Mouse (Mus musculus): ENCODE measurements around the gene Fdxr. TPM values are rescaled to one million over a fixed set of nuclear protein-coding genes. Genes with fewer than 3 reads are reported as not detected.
A peak's percentile ranks its signal among the peaks of the same experiment; 100 is the strongest.

Gene Fdxr
- polyA plus RNA-seq, 1 experiment from 2014 or later, result 10.5 TPM

DNA sequence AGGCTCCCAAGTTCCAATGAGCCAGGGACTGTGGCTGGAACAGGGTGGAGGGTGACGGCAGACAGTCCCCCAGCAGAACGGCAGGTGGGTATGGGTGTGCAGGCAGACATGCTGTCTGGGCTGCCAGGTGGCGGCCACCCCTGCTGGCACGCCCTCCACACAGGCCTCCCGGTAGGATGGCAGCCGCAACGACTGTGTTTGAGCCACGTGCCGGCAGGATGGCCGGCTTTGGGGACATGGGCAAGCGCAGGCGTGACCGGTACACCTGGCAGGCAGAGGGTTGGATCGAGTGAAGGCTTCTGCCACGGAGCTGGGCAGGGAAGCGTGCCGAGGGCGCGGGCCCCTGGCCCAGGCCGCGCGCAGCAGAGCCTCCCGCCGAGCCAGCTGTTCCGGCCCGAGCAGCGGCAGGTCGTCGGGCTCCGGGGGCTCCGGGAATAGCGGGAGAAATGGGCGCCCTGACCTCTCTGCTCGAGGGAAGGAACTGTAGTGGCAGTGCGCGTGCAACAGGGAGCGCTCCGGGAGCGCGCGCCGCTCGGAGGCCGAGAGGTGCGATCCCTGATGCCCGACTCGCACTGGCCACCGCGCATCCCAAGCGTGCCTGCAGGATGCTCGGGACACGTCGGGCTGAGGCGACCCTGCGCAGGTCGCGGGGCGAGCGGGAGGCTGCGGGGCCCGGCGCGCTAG lies 27.0 kb downstream of the Fdxr start:
- Histone ChIP-seq H3K27me3 (peaks cover 91% of the 10 kb centered on the region), H3K36me3 (no peaks in the 10 kb centered on the region; the same call in 1 of the 2 replicates), H3K27ac (no peak overlapping the region), H3K4me3 (peak overlapping the region; percentile 42), H3K4me2 (peak overlapping the region; percentile 70), H3K9ac (peak overlapping the region; percentile 31; the same call in 1 of the 2 replicates), H3K4me1 (replicated peaks) (peaks cover 25% of the 10 kb centered on the region), H3K9me3 (replicated peaks) (no peaks in the 10 kb centered on the region)
- 3% methylated on average over 63 of the region's 63 CpGs for WGBS
- no peak for ATAC-seq (replicated peaks; ENCODE audit: insufficient number of reproducible peaks, insufficient read depth, low FRiP score, low read depth)

DNA sequence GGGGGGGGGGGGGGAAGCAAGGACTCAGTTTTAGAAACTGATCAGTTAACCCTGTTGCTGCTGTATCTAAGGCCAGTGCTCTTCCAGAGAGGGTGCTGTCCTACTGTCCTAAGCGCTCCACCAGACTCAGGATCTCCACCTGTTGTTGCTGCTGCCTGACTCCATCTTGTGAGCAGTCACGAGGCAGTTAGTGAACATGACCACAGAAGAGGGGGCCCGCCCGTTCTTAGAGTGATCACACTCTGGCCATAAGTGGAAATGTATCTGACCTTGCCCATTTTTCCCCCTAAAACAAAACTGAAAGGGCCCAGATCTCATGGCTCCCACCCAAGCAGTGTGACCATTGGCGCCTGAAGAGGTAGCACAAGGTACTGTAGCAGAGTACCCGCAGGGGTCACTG lies 28.9 kb downstream of the Fdxr start:
- peaks cover 27% of the 10 kb centered on the region for H3K4me1 ChIP-seq (replicated peaks)

DNA sequence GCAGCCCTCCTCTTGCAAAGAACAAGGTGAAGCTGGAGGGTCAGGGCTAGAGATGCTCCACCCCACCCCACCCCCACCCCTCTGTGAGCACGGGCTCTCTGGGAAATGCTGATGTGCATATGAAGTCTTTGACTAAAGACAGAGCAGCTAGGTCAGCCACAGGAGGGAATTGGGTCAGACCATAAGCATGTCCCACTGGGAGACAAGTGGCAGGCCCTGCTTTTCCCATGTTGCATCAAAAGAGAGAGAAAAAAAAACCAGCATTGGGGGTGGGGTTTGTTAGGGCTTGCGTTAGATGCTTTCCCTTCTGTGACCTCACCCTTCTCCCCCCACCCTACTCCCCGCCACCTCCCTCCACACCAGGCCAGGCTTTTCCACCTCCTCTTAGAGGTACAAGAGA lies 29.6 kb downstream of the Fdxr start:
- H3K27ac ChIP-seq, result no peak overlapping the region
- no peak for ATAC-seq (replicated peaks; ENCODE audit: insufficient number of reproducible peaks, insufficient read depth, low FRiP score, low read depth)
- peaks cover 8% of the 10 kb centered on the region; the same call in 1 of the 2 replicates for H3K36me3 ChIP-seq
- WGBS, result 14% methylated on average over 3 of the region's 3 CpGs
- H3K4me3 ChIP-seq, result no peak overlapping the region
- H3K4me2 ChIP-seq, result no peak overlapping the region
- peaks cover 68% of the 10 kb centered on the region for H3K27me3 ChIP-seq
- no peaks in the 10 kb centered on the region for H3K9me3 ChIP-seq (replicated peaks)
- peaks cover 27% of the 10 kb centered on the region for H3K4me1 ChIP-seq (replicated peaks)
- H3K9ac ChIP-seq, result no peak overlapping the region

More for the DNA sequence above, 28.9 kb downstream of the Fdxr start:
- no peak overlapping the region for H3K27ac ChIP-seq
- no peak overlapping the region for H3K4me3 ChIP-seq
- peaks cover 8% of the 10 kb centered on the region; the same call in 1 of the 2 replicates for H3K36me3 ChIP-seq
- no peak overlapping the region for H3K4me2 ChIP-seq
- WGBS, result 72% methylated on average over 6 of the region's 6 CpGs
- no peaks in the 10 kb centered on the region for H3K9me3 ChIP-seq (replicated peaks)
- no peak overlapping the region for H3K9ac ChIP-seq
- H3K27me3 ChIP-seq, result peaks cover 75% of the 10 kb centered on the region
- ATAC-seq (replicated peaks; ENCODE audit: insufficient number of reproducible peaks, insufficient read depth, low FRiP score, low read depth), result no peak

DNA sequence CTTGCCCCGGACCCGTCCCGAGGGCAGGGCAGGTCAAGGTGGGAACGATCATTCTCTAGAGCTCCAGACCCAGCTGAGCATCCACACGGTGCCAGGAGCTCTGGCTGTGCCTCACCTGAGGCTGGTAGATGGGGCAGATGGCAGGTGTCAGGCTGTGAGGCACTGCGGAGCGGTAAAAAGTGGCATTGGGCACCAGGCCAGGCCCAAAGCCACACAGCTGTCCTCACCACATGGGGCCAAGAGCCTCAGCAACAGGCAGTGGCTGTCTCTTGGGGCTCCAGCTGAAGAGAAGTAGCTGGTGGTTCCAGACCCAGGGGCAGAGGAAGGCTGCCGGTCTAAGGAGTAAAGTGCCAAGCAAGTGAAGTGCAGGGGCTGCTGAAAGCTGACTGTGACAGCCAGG lies 30.5 kb downstream of the Fdxr start:
- H3K4me2 ChIP-seq, result no peak overlapping the region
- H3K27ac ChIP-seq, result no peak overlapping the region
- H3K9me3 ChIP-seq (replicated peaks), result no peaks in the 10 kb centered on the region
- 72% methylated on average over 8 of the region's 8 CpGs for WGBS
- no peak for ATAC-seq (replicated peaks; ENCODE audit: insufficient number of reproducible peaks, insufficient read depth, low FRiP score, low read depth)
- H3K36me3 ChIP-seq, result peaks cover 8% of the 10 kb centered on the region; the same call in 1 of the 2 replicates
- no peak overlapping the region for H3K4me3 ChIP-seq
- H3K27me3 ChIP-seq, result peaks cover 60% of the 10 kb centered on the region
- peaks cover 27% of the 10 kb centered on the region for H3K4me1 ChIP-seq (replicated peaks)
- no peak overlapping the region for H3K9ac ChIP-seq

DNA sequence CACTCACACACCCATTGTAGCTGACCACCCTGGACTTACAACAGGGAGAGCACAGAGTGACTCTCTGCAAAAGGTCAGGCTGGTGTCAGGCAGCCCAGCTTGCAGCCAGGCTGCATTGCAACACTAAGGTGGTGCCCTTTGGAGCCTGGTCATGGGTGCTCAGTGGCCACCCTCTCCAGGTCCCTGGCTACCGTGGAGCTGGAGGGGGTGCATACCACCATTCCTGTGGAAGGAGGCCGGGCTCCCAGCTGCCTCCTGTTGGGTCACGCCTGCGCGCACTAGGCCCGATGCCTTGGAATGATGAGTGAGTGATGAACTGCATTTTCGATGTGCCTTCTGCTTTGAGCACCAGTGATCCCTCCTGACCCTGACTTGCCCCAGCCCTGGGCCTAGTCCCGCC lies 32.0 kb downstream of the Fdxr start:
- H3K4me2 ChIP-seq, result no peak overlapping the region
- no peak overlapping the region for H3K4me3 ChIP-seq
- ATAC-seq (replicated peaks; ENCODE audit: insufficient number of reproducible peaks, insufficient read depth, low FRiP score, low read depth), result 0 out of 2 replicates have a peak, but pooled peaks have one; percentile 11
- peaks cover 8% of the 10 kb centered on the region; the same call in 1 of the 2 replicates for H3K36me3 ChIP-seq
- H3K27ac ChIP-seq, result no peak overlapping the region
- 84% methylated on average over 8 of the region's 8 CpGs for WGBS
- no peak overlapping the region for H3K9ac ChIP-seq
- no peaks in the 10 kb centered on the region for H3K9me3 ChIP-seq (replicated peaks)
- H3K4me1 ChIP-seq (replicated peaks), result peaks cover 20% of the 10 kb centered on the region
- H3K27me3 ChIP-seq, result peaks cover 52% of the 10 kb centered on the region

DNA sequence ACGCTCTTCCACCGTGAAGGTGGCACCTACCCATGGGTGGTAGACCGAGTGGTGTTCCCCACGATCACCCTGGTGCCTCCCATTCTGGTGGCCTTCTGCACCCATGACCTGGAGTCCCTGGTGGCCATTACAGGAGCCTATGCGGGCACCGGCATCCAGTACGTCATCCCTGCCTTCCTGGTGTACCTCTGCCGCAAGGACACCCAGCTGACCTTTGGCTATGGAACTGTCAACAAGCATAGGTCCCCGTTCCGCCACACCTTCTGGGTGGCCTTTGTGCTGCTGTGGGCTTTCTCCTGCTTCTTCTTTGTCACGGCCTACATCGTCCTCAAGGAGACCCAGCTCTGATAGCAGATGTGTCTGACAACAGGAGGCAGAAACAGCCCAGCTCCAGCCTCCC lies 33.1 kb downstream of the Fdxr start:
- H3K4me1 ChIP-seq (replicated peaks), result peaks cover 17% of the 10 kb centered on the region
- WGBS, result 82% methylated on average over 12 of the region's 12 CpGs

DNA sequence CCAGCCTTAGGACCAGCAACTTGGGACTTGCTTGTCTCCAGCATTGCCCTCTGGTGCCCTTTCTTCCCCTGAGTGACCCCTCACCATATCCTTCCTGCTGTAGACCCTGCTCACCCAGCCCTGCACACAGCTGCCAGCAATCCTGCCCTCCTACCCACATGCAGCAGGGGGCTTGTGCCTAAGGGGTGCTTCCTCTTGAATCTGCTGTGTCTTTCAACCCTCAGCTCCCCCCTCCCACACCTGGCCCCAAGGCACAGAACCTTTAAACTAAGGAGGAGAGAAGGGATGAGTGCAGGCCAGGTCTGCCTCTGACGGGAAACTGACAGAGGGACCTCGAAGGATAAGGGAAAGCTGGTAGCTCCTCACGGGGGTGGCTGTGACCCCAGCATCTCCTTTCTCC lies 34.1 kb downstream of the Fdxr start:
- Histone ChIP-seq H3K27me3 (peaks cover 37% of the 10 kb centered on the region), H3K4me1 (replicated peaks) (peaks cover 16% of the 10 kb centered on the region), H3K4me2 (no peak overlapping the region), H3K4me3 (no peak overlapping the region), H3K27ac (no peak overlapping the region), H3K9ac (no peak overlapping the region), H3K36me3 (peaks cover 8% of the 10 kb centered on the region; the same call in 1 of the 2 replicates), H3K9me3 (replicated peaks) (no peaks in the 10 kb centered on the region)
- no peak for ATAC-seq (replicated peaks; ENCODE audit: insufficient number of reproducible peaks, insufficient read depth, low FRiP score, low read depth)
- 83% methylated on average over 3 of the region's 3 CpGs for WGBS

More for the DNA sequence above, 33.1 kb downstream of the Fdxr start:
- no peak overlapping the region for H3K27ac ChIP-seq
- H3K4me2 ChIP-seq, result no peak overlapping the region
- no peaks in the 10 kb centered on the region for H3K9me3 ChIP-seq (replicated peaks)
- ATAC-seq (replicated peaks; ENCODE audit: insufficient number of reproducible peaks, insufficient read depth, low FRiP score, low read depth), result no peak
- H3K9ac ChIP-seq, result no peak overlapping the region
- H3K27me3 ChIP-seq, result peaks cover 42% of the 10 kb centered on the region
- H3K4me3 ChIP-seq, result no peak overlapping the region
- H3K36me3 ChIP-seq, result peaks cover 8% of the 10 kb centered on the region; the same call in 1 of the 2 replicates

DNA sequence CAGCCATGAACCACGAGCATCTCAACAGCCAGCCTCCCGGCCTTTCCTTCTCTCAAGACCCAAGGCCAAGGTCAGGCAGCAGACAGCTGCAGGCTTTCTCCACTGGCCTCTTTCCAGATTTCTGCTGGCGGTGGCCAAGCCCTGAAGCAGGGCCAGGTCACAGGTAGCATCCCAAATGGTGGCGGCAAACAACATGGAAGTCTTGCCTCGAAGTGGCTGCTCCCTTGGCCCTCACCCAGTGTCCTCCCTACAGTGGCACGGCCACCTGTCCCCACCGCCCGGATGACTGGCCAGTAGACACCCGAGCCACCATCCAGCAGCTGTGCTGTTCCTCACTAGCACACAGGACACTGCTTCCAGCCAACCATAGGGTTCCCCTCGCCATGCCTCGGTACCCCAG lies 35.4 kb downstream of the Fdxr start:
- peaks cover 8% of the 10 kb centered on the region; the same call in 1 of the 2 replicates for H3K36me3 ChIP-seq
- H3K4me3 ChIP-seq, result no peak overlapping the region
- WGBS, result 87% methylated on average over 11 of the region's 11 CpGs
- peaks cover 25% of the 10 kb centered on the region; the same call in 1 of the 2 replicates for H3K27me3 ChIP-seq
- no peak overlapping the region for H3K4me2 ChIP-seq
- H3K4me1 ChIP-seq (replicated peaks), result peaks cover 8% of the 10 kb centered on the region
- H3K9ac ChIP-seq, result no peak overlapping the region
- ATAC-seq (replicated peaks; ENCODE audit: insufficient number of reproducible peaks, insufficient read depth, low FRiP score, low read depth), result no peak
- H3K9me3 ChIP-seq (replicated peaks), result no peaks in the 10 kb centered on the region
- H3K27ac ChIP-seq, result no peak overlapping the region

DNA sequence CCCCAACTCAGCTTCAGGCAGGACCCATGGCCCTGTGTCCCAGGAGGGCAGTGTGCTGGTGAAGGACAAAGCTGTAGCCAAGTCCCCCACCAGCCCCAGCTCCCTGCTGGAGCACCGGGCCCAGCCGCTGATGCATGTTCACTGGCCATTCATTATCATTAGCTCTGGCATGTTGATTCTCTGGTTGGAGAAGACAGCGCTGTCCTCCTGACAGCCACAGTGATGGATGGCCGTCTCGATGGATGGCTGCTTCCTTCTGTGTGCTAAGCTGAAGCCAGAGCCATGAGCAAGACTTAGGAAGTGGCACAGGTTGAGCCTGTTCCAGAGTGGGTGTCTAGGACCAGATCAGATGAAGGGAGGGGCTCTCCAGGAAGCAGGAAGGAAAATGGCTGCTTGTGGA lies 40.3 kb downstream of the Fdxr start:
- Histone ChIP-seq H3K27me3 (peaks cover 33% of the 10 kb centered on the region), H3K4me2 (no peak overlapping the region), H3K4me1 (replicated peaks) (peaks cover 30% of the 10 kb centered on the region), H3K9me3 (replicated peaks) (no peaks in the 10 kb centered on the region), H3K4me3 (no peak overlapping the region), H3K36me3 (no peaks in the 10 kb centered on the region), H3K27ac (no peak overlapping the region), H3K9ac (no peak overlapping the region)
- WGBS, result 38% methylated on average over 5 of the region's 5 CpGs
- no peak; the same call in 1 of the 2 replicates for ATAC-seq (replicated peaks; ENCODE audit: insufficient number of reproducible peaks, insufficient read depth, low FRiP score, low read depth)

DNA sequence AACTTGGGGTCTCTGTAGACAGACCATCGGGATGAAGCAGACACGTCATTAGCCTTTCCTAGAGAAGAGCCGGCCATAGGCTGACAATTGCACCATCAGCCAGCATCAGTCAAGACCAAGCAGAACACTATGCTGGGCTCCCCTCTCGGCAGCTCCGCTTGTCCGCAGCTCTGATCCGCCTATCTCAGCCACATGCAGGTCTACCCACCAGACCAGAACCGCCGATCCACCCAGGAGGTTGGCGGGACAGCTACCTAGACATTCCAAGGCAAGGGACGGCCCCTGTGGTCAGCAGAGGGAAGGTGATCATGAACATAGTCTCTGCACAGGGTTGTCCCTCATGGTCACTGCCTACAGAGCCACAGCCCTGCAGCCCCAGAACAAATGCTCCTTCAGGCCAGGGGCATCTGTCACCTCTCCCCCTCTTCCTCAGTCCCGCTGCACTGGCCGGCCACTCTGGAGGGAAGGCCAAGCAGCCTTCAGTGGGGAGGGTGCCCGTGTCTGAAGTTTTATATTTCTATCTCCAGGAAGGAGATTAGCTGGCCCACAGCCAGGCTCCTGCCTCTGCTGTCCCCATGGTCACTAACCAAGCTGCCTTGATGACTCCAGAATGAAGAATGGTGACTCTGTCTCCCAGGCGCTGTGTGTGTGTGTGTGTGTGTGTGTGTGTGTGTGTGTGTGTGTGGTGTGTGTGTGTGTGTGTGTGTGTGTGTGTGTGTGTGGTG lies 42.4 kb downstream of the Fdxr start:
- ATAC-seq (replicated peaks; ENCODE audit: insufficient number of reproducible peaks, insufficient read depth, low FRiP score, low read depth), result no peak
- Histone ChIP-seq H3K4me1 (replicated peaks) (peaks cover 39% of the 10 kb centered on the region), H3K27ac (no peak overlapping the region), H3K4me2 (no peak overlapping the region), H3K9ac (no peak overlapping the region; the same call in 1 of the 2 replicates), H3K27me3 (peaks cover 26% of the 10 kb centered on the region), H3K4me3 (no peak overlapping the region), H3K9me3 (replicated peaks) (no peaks in the 10 kb centered on the region), H3K36me3 (no peaks in the 10 kb centered on the region)
- WGBS, result 54% methylated on average over 15 of the region's 15 CpGs

DNA sequence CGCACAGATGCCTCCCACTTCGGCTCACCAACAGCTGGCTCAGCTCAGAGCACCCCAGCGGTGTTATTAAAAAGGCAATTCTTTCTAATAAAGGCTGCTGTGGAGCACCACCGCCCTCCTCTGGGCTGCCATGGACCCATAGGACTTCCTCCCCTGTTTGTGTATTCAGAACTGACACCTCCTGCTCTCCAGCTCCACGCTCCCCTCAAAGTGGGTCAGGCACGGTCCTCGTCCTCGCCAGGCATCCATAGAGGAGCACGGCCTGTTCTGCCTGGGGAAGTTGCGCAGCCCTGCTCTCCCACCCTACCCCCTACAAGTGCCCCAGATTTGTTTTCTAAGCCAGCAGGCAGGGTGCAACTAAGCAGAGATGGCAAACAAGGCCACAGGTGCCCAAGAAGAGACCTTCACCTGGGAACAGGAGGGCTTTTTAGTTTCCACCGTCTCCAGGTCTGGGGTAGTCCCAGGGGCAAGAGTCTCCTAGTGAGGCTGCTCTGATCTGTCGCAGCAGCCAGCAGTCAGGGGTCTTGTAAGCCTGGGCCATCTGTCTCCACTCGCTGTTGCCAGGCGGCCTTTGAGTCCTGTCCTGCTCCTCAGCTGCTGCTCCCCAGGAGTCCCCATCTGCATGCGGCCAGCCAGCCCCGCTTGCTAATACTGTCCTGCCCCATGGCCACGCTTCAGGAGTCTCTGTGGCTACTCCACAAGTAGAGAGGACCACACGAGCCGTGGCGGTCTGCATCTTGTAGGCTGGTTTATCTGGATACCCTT lies 43.1 kb downstream of the Fdxr start:
- peaks cover 26% of the 10 kb centered on the region for H3K27me3 ChIP-seq
- no peak for ATAC-seq (replicated peaks; ENCODE audit: insufficient number of reproducible peaks, insufficient read depth, low FRiP score, low read depth)

More for the DNA sequence above, 43.1 kb downstream of the Fdxr start:
- Histone ChIP-seq H3K27ac (no peak overlapping the region), H3K9me3 (replicated peaks) (no peaks in the 10 kb centered on the region), H3K4me3 (no peak overlapping the region), H3K9ac (no peak overlapping the region), H3K4me2 (no peak overlapping the region), H3K4me1 (replicated peaks) (peaks cover 46% of the 10 kb centered on the region), H3K36me3 (no peaks in the 10 kb centered on the region)
- WGBS, result 77% methylated on average over 20 of the region's 20 CpGs
